Mouse (Mus musculus): Measurements from ENCODE around the gene Pxk. TPM values are rescaled to one million over a fixed set of nuclear protein-coding genes. Genes with fewer than 3 reads are reported as not detected.

The Pxk gene
- polyA plus RNA-seq (2012; rRNA removed), result 27.3 and 42.1 TPM in 2 replicates

GRCm38 (mm10) chr14:8097978-8098686 lies at the start of gene Pxk:
Gene Pxk (plus strand): TSS chr14:8098211.

GRCm38 (mm10) chr14:8080165-8080679 lies 17.8 kb upstream of the Pxk start, which contains the start of gene Rpp14:
Gene Rpp14 (plus strand): TSS chr14:8080367.

GRCm38 (mm10) chr14:8172507-8173410 lies 74.7 kb downstream of the Pxk start, which contains the start of gene Pdhb:
Gene Pdhb (minus strand): TSS chr14:8173025.

GRCm38 (mm10) chr14:8213803-8214224 lies 115.8 kb downstream of the Pxk start, which contains the start of gene Kctd6:
Gene Kctd6 (plus strand): TSS chr14:8214140.

Other genes starting within 250 kb of the Pxk start
- not detected in 2 replicates for gene Gm45521, start 140.9 kb upstream of the Pxk start, polyA plus RNA-seq (2012; rRNA removed)
- 0.38 and 0.61 TPM in 2 replicates for gene Dnase1l3, start 103.6 kb upstream of the Pxk start, polyA plus RNA-seq (2012; rRNA removed)
- gene Abhd6, start 95.3 kb upstream of the Pxk start, polyA plus RNA-seq (2012; rRNA removed), result 18.9 and 23.0 TPM in 2 replicates
- 5.0 and 5.4 TPM in 2 replicates for gene Rpp14, start 17.8 kb upstream of the Pxk start, polyA plus RNA-seq (2012; rRNA removed)
- 38.7 and 39.3 TPM in 2 replicates for gene Pdhb, start 74.8 kb downstream of the Pxk start, polyA plus RNA-seq (2012; rRNA removed)
- 7.2 and 9.9 TPM in 2 replicates for gene Kctd6, start 115.9 kb downstream of the Pxk start, polyA plus RNA-seq (2012; rRNA removed)
- gene Acox2, start 161.1 kb downstream of the Pxk start, polyA plus RNA-seq (2012; rRNA removed), result 11.0 and 21.4 TPM in 2 replicates
- 7.7 and 8.3 TPM in 2 replicates for gene Fam107a, start 219.8 kb downstream of the Pxk start, polyA plus RNA-seq (2012; rRNA removed)